Mouse (Mus musculus): ENCODE results near the gene Taok3. TPM values are rescaled to one million over a fixed set of nuclear protein-coding genes. Genes with fewer than 3 reads are reported as not detected.

Taok3 gene
- polyA plus RNA-seq, 1 experiment: 5.1 TPM

- H3K27me3 ChIP-seq (ENCODE audit: control insufficient read depth): peaks cover 59% of the 10 kb centered on the region
These were observed 194.9 kb downstream of the Taok3 start for GRCm38 (mm10) chr5:117314587-117315428.

GRCm38 (mm10) chr5:117318741-117319629, 199.1 kb downstream of the Taok3 start, which contains the start of gene Vsig10:
Gene Vsig10 (plus strand): TSS chr5:117319083.
- H3K36me3 ChIP-seq (ENCODE audit: control insufficient read depth): no peaks in the 10 kb centered on the region
- peaks cover 19% of the 10 kb centered on the region for H3K4me1 ChIP-seq (ENCODE audit: control insufficient read depth)
- no peak for TF ChIP-seq TAL1 (IDR thresholded peaks at IDR 0.05; ENCODE audit: low read length)
- TF ChIP-seq GATA1 (IDR thresholded peaks at IDR 0.05; ENCODE audit: low read length): no peak
- peak within 1 kb of the TSS; percentile 60 for H3K4me3 ChIP-seq (replicated peaks)
- no peaks in the 10 kb centered on the region; the same call in 1 of the 2 replicates for H3K9me3 ChIP-seq (ENCODE audit: control insufficient read depth, low read length)
- H3K27me3 ChIP-seq (ENCODE audit: control insufficient read depth): peaks cover 77% of the 10 kb centered on the region

More at GRCm38 (mm10) chr5:117314587-117315428, 194.9 kb downstream of the Taok3 start:
- no peaks in the 10 kb centered on the region; the same call in 1 of the 2 replicates for H3K9me3 ChIP-seq (ENCODE audit: control insufficient read depth, low read length)
- H3K4me1 ChIP-seq (ENCODE audit: control insufficient read depth): peaks cover 29% of the 10 kb centered on the region
- H3K36me3 ChIP-seq (ENCODE audit: control insufficient read depth): no peaks in the 10 kb centered on the region
- no peak for TF ChIP-seq GATA1 (IDR thresholded peaks at IDR 0.05; ENCODE audit: low read length)
- TF ChIP-seq TAL1 (IDR thresholded peaks at IDR 0.05; ENCODE audit: low read length): no peak
- H3K4me3 ChIP-seq (replicated peaks): no peak overlapping the region

GRCm38 (mm10) chr5:117323751-117324150, 203.8 kb downstream of the Taok3 start:
- Histone ChIP-seq H3K9me3 (ENCODE audit: control insufficient read depth, low read length) (no peaks in the 10 kb centered on the region; the same call in 1 of the 2 replicates), H3K4me3 (replicated peaks) (no peak overlapping the region), H3K27me3 (ENCODE audit: control insufficient read depth) (peaks cover 32% of the 10 kb centered on the region), H3K36me3 (ENCODE audit: control insufficient read depth) (no peaks in the 10 kb centered on the region), H3K4me1 (ENCODE audit: control insufficient read depth) (peaks cover 9% of the 10 kb centered on the region)
- TF ChIP-seq GATA1 (IDR thresholded peaks at IDR 0.05; ENCODE audit: low read length) (no peak), TAL1 (IDR thresholded peaks at IDR 0.05; ENCODE audit: low read length) (no peak)

Other genes with a start within 250 kb of the Taok3 start
- 8.0 and 8.8 TPM in 2 replicates for gene Suds3, start 4.0 kb upstream of the Taok3 start, polyA plus RNA-seq (2012)
- gene Pebp1, start 167.5 kb downstream of the Taok3 start, polyA plus RNA-seq (2012): 28.3 and 38.5 TPM in 2 replicates
- not detected in 2 replicates for gene Vsig10, start 199.0 kb downstream of the Taok3 start, polyA plus RNA-seq (2012)
- gene Wsb2, start 237.2 kb downstream of the Taok3 start, polyA plus RNA-seq (2012): 0.45 and 0.53 TPM in 2 replicates